Mouse (Mus musculus): Measurements from ENCODE around the gene Afg1l.

The Afg1l gene

DNA sequence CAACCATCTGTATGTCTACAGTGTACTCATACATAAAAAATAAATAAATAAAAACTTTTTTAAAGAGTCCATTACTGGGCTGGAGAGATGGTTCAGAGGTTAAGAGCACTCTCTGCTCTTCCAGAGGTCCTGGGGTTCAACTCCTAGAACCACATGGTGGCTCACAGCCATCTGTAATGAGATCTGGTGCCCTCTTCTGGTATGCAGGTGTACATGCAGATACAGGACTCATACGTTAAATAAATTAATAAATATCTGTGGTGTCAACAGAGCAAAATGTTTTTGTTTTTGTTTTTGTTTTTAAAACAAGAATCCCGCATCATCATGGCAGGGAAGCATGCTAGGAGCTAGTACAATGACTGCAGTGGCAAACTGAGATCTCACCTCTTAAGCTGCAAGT is 181.3 kb downstream of the Afg1l start:
- no peak for DNase-seq (ENCODE audit: low spot score)

DNA sequence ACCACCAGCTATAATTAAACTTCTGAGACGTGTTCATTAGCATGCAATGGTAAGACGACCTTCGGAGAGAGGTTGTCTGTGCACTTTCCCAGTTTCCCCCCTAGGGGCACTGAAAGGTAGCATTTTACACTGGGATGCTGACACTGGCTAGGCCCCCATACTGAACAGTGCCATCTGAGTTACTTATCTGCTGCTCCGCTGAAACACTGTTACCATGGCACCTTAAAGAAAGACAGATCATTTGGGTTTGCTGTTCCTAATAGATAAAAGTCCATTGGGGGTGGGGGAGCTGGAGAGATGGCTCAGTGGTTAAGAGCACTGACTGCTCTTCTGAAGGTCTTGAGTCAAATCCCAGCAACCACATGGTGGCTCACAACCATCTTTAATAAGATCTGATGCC is 181.8 kb downstream of the Afg1l start:
- DNase-seq (ENCODE audit: low spot score) = no peak

DNA sequence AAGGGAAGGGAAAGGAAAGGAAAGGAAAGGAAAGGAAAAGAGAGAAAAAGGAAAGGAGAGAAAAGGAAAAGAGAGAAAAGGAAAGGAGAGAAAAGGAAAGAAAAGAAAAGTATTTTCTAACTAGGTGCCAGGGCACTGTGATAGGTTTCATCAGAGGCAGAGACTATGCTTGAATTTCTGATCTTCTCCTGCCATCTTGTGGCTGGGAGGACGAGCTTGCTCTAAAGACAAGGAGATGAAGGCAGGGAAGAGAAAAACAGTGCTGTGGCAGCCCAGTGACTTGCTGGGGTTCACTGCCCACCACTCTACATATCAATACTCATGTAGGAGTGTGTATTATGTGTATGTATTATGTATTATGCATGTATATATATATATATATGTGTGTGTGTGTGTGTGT is 183.3 kb downstream of the Afg1l start:
- peak; percentile 76 for DNase-seq (ENCODE audit: low spot score)

DNA sequence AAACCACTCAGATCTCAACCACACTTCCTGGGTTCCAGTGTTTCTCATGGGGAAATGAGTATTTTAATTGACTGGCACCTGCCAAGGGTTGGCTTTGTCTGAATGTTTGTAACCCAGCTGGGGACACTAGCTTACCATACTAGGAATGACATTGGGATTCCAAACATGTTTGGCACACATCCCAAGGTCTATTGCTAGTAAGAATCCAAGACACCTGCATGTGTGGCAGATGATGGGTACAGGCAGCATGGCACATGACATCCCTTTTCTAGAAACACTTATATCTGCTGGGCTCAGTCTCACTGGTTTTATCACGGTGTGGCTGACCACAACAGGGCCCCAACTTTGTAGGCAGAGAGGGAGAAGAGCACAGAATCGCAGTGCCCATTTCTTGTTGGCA is 184.0 kb downstream of the Afg1l start:
- no peak for DNase-seq (ENCODE audit: low spot score)

DNA sequence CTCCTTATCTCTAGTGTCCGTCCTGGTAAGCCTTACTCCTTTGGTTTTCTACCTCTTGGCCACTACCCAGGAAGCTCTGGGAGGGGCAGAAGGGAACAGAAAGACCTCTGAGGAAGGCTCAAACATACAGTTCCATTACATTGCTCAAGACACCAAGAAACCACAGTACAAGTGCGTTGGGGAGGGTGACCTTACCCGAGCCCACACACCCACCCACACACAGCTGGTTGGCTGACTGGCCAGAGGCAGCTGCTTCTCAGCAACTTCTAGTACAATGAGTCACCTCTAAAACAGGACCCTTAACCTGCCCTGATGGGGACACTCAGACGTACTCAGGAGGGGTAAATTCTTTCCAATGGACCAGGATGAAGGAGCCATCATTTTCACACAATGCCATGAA is 184.5 kb downstream of the Afg1l start:
- no peak for DNase-seq (ENCODE audit: low spot score)

DNA sequence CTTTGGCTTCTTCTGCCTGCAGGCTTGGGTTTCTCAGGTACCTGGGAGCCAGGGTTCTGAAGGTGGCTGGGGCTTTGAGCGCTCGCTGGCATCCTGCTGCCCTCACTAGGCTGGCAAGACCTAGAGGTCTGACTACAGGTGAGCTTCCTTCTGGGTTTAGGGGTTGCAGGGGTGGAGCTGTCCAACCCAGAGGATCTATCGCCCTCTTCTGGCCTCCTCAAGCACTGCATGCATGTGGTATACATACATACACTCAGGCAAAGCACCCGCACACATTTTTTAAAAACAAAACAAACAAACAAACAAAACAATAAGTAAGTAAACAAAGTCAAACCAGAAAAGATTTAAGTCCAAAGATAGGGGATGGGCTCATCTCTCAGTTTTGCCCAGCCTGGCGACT is 187.0 kb downstream of the Afg1l start:
- DNase-seq (ENCODE audit: low spot score) = peak; percentile 64

DNA sequence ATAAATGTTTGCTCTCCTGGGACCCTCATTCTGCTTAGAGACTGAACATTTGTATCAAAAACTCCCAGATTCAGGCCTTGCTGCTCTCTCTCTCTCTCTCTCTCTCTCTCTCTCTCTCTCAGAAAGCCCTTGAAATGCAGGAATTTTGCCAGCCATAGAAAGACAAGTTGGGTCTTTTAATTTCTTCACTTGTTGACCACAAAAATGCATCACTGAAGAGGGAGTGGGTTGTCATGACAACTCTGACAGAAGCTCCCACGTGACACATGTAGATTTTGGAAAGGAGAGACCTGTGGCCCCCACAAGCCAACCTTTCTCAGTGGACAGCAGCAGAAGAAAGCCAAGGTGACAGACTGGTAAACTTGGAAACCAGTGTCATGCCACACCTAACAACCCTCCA is 190.7 kb downstream of the Afg1l start:
- DNase-seq (ENCODE audit: low spot score) = no peak

DNA sequence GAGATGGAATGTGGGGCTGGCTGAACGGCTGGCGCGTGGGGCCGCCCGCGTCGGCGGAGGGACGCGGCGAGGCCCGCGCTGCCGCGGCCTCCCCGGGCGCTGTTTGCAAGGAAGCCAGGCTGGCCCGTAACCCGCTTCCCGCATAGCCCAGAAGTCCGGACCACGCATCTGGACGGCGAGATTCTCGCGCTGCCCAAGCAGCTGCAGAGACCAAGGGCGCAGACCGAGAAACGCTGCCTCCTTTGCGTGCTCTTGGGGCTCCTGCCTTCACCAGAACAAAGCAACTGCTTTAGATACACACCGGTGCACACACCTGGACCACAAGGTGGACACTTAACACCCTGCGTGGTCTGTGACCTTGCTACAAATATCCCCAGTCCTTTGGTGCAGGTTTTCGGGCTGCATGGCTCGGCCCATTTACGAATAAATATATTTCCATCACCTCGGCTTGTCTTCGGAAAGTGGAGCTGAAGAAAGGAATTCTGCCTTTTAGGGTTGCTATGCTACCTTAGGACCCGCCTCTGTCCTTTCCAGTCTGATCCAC is 200.0 kb downstream of the Afg1l start:
- DNase-seq (ENCODE audit: low spot score) = no peak

DNA sequence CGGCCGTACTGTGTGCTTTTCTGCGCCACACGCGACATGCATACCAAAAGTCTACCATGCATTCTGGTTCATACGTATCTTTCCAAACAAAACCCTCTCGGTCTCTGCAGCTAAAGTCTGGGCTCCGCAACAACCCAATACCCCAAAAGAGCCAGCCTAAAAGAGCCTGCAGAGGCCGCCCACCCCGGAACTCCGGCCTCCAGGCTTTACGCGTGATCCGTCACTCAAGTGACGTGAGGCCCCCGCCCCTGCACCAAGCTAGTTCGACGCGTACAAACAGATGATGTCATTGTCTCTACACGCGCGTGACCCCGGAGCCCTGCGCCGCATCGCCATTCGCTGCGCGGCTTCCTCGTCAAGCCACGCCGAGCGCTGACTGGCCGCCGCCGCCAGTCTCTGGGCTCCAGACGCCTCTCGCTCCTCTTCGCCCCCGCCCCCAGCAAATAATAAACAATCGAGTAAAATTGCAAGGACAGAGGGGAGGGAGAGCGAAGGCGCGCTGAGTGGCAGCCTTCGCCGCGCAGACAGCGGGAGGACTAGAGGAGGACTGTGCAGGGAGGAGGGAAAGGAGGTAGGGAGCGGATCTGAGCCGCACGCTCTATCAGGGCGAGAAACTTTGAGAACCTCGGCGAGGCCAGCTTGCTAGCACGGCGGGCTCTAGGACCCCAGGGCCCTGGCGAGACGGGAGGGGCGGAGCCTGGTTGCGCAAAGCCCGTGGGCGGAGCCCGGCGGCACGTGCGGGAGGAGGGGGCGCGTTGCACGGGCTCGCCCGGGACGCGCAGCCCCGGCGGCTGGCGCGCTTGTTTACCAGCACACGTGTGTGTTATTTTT is 200.7 kb downstream of the Afg1l start:
- peak; percentile 99 for DNase-seq (ENCODE audit: low spot score)

DNA sequence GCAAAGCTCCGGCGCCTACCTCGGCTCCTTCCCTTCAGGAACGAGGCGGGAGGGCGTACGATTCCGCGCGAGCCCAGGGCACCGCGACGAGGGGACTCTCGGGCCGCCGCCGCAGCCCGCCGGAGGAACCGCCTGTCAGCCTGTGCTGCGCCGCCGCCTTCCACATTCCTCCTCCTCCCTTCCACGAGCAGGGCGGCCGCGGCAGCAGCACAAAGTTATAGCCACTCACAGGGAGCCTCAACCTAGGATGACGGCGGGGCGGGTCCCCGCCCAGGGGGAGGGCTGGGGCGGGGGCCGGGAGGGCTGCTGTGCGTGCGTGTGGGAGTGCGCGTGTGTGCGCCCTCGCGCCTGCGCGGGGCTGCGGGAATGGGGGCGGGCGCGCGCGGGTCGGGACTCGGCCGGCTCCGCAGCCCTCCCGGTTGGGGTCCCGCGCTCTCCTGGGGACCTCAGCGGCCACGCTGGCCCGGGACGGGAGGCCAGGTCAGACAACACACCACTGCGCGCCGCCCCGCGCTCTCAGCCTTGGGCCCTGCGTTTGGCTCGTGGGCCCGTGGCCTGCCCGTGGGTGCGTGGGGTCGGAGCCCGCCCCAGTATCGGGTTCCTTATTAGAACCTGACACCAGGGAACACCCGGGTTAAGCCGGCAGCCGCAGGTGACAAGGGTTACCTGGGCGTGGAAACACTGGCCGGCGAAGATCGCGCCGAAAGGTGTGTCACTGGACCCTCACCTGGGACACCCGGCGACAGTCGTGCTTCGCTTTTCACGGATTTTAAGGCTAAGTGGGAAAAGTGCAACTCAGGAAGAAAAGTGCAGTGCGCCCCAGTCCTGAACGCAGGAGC is 201.6 kb downstream of the Afg1l start, which contains the start of gene Foxo3:
Gene Foxo3 (minus strand): TSS at position 249 of the 839 bp plus-strand sequence.
- DNase-seq (ENCODE audit: low spot score) = peak; percentile 86

DNA sequence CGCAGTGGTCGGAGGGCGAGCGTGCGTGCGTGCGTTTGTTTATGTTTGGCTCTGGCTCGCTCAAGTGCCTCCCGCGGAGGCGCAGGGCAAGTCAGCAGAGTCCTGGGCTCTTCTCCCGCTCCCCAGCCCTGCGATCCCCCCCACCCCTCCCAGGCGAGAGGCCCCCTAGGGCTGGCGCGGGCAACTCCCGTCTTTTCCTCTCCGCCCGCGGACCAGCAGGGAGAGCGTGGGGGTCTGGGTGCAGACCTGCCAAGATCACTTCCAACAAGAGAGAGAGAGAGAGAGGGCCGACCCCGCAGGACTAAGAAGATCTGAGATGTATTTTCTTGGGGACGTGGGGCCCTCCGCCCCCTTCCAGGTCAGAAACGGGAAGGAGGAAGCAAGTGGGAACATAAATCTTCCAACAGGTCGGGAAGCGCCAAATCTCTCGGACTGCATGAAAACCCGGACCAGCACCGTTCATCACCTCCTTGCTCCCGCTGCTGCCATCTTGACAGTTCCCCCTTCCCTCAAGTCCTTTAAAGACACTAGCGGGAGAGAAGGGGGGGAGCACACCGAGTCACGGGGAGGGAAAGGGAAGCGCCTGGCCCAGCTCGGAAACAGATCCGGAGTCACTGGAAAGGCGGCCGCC is 202.4 kb downstream of the Afg1l start:
- DNase-seq (ENCODE audit: low spot score) = peak; percentile 71

DNA sequence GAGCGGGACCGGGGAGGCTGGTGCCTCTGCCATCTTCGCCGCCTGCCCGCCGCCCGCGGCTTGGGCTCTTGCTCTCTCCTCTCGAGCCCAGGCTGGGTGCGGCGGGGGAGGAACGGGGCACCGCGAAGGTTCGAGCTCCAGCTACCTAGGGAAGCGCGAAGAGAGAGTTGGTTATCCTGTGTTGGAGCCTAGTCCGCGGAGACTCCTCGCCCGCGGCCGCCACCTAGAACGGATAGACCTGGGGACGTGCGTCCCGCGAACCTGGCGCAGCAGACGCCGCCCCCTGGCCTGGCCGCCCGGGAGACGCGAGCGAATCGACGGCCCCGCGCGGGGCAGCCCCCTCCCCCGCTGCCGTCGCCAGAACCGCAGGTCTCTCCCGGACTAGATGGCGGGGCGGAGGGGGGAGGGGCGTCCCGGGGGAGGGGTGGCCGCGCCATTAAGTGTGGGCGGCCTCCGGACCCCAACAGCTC is 202.9 kb downstream of the Afg1l start:
- DNase-seq (ENCODE audit: low spot score) = no peak

DNA sequence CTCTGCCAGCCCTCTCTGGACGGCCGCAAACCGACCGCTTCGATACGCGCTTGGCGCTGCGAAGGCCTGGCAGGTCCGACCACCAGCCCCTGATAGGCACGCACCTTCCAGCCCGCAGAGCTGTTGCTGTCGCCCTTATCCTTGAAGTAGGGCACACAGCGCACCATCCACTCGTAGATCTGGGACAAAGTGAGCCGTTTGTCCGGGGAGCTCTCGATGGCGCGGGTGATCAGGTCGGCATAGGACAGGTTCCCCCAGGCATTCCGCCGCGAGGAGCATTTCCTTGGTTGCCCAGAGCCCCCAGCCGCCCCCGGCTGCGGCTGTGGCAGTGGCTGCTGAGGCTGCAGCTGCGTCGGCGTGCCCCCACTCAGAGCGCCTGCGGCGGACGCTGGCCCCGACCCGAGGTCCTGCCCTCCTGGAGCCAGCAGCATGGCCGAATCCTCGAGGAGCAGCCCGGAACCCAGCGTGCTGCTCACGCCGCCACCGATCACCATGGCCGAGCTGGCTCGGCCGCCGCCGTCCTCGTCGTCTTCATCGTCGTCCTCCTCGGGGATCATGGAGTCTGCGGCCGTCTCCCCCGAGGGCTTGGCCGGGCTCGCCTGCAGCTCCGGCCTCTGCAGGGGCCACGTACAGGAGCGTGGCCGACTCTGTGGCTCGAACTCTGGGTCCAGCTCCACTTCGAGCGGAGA is 203.5 kb downstream of the Afg1l start:
- DNase-seq (ENCODE audit: low spot score) = peak; percentile 62

DNA sequence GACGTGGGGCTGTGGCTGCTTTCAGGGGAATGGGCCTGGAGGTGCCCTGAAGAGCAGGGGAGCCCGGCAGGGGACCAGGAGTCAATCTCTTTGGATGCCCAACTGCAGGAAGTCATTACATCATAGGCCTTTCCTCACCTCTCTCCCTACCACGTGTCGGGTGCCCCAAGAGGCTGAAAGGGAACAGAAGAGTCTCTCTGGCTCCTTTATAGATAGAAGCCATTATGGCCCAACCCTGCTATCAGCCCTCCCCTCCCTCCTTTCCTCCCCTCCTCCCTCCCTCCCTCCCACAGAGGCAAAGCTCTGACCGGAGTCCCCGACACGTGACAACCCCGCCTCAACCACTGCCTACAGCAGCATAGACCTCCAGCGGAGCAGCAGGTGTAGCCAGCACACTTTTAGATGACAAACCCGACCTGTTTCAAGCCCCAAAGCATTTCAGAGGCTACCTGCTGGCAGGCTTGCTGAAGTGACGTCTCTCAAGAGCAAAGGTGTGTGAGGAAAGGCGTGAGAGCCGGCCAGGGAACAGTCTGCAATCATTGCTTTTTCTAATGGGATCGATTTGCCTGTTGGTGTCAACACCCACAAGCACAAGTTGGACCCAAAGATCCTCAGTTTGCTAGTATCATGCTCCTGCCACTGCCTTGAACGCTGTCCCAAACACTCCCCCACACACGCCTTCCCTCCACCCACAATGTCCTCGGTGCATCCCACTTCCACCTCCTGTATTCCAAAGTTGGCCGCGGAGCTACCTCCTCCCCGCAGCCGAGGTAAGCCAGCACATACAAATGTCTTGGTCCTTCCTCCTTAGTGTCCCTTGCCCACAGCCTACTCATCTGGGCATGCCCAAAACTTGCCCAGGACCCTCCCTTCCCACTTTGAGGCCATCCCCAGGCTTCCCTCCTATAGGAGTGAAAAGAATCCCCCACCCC is 204.3 kb downstream of the Afg1l start:
- DNase-seq (ENCODE audit: low spot score) = peak; percentile 57

DNA sequence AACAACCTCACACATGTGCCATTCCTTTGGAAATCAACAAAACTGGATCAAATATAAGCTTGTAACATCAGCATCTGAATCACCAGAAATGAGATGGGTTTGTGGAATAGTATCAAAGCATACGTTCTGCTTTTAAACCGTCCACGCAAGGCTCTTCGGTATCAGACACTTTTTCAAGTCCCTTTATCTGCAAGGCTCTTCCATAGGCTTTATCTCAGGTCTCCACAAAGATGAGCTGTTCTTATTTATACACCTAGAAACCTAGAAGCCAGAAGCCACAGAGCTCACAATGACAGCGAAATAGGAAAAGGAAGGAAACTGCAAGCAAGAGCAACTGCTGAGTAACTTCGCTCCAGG is 205.0 kb downstream of the Afg1l start:
- DNase-seq (ENCODE audit: low spot score) = no peak

DNA sequence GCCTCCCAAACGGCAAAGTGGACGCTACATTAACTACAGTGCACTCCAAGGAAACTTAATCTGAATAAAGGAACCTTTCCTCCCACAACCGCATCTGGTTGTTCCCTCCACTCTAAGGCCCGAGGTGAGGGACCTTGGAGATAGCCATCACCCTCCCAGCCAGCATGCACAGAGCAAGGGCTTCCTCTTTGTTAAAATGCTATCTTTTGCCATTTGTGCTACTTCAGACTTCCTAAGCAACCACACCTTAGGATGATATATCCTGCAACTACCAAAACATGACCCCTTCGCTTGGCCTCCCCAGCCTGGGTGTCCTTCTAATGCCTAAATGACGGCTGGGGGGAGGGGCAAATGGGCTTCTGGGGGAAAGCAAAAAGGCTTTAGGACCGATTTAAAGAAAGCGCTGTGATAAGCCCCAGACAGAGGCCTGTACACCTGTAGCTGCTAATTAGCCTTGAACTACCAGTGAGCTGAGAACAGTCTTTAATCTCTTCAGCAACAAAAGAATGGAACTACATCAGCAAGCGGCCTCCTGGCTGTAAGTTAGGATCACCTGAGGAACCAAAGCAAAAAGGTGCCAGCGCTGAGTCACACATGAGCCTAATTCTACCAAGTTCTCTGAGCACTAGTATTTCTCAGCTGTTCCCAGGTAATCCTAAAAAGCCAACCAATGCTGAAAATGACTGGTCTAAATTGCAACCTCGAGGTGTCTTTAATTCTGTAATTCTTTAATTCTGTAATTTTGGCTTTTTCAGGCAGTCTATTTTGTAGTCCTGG is 206.7 kb downstream of the Afg1l start:
- no peak for DNase-seq (ENCODE audit: low spot score)

DNA sequence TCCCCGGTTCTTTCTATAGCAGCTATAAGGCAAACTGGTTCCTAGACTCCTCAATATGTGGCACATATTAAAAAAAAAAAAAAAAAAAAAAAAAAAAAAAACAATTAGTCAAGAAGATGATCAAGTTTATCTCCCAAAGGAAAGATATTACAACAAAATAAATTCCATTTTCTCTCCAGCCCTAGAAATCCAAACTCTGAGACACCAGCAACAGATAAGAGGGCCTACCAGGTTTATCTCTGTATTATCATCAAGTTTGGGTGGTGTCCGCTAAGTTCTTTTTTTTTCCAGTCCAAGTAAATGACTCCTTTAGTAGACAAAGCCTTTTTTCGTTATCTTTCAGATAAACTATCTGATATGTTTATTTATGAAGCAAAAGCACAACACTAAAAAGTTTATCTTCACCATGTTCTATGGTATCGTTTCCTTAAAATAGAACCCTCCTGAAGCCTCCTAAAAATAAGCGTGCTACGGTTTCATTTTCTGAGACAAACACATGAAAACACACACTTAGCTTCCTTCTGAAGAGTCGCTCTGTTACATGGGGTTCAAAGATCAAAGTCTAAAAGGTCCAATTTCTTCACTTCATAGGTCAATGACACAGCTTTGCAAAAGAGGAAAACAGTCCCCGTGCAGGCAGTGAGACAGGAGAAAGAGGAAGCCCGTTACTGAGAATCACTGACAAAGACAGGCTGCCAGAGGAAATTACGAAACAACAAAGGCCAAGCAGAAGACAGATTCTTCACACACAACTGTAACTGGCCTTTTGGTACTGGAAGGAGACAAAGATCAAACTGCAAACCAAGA is 207.9 kb downstream of the Afg1l start:
- no peak for DNase-seq (ENCODE audit: low spot score)

DNA sequence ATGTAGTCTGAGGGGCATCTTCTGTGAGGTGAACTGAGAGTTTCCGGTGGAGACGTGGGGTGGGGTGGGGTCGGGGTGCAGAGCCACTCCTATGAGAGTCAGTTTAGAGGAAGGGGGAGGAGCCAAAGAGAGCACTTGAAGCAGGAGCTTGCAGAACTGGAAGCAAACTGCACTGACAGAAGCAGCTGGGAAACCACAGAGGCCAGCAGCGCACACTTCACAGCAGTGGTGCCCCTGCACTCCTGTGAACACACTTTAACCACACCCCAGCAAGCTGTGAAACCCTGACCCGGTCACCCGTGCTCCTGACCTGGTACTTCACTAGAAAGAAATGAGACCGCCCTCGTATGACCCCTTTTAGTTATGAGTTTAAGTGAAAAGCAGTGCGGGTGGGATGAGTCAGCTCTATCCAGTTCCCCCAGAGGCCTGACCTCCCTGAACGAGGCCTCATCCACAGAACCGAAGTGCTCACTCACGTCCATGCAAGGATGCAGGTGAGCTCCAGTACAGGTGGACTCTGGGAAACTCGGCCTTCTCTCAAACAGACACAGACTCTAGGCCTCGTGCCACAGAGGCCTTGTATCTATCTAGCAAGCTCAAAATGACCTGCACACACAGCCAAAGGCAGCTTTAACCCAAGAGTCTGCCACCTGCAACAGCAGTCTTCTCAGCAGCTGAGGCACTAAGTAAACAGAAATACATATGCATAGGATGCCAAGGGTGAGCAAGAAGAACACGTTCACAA is 208.9 kb downstream of the Afg1l start:
- DNase-seq (ENCODE audit: low spot score) = no peak

Data from retina, embryonic 14.5 days (tissue).